Mouse (Mus musculus) left cerebral cortex, adult 11 months (tissue): Measurements from ENCODE around the gene Elk1.

Experiments
- DNase-seq: peaks from one replicate; pipeline ENCODE4 v3.0.0; 2022; ENCODE audit warnings: low spot score

Elk1 gene

GRCm38 (mm10) chrX:20950191-20950880 lies at the start of gene Elk1:
Elk1 (minus strand) TSS chrX:20950608.
- DNase-seq, result peak; percentile 86

GRCm38 (mm10) chrX:20980901-20981300 lies 30.5 kb upstream of the Elk1 start:
- no peak for DNase-seq

GRCm38 (mm10) chrX:20961477-20962378 lies 11.3 kb upstream of the Elk1 start, which contains the start of gene Uxt:
Uxt (minus strand) TSS chrX:20962017.
- DNase-seq, result peak; percentile 78

DNA sequence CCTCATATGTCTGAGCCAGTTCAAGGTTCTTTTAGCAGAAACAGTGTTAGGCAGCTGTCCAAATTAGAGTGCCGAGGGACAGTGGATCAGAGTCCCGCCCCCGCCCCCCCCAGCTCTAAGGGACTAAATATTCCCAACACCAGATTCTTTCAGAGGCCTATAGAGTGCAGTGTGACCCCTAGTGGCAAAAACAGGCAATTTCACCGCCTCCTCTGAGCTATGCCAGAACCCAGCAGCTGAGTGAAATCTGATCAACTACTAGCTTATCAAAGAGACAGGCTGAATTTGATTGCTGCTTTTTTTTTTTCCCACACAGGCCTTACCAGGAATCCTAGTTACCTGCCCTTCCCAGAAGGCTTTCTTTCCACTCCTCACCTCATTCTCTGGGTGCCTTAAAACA lies 4.4 kb downstream of the Elk1 start:
- no peak for DNase-seq

- DNase-seq, result no peak
Measured at GRCm38 (mm10) chrX:20931963-20932362, 18.4 kb downstream of the Elk1 start.

DNA sequence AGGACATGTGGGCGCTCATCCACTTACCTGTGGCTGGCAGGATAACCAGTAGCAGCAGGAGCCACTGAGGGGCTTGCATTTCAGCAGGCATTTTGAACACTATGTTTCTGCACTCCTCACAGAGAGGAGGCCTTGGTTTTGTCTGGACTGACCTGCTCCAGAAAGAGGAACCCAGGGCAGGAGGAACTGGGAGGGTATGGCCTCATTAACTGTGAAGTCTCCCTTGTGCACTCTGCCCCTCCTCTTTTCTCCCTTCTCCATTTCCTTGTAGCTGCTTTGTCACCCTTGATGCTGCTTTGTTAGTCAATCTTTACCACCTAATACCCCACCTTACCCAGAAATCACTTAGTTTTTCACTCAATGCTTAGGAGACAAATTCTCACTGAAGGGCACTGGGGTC lies 19.0 kb downstream of the Elk1 start, which contains the start of gene Cfp:
Cfp (minus strand) TSS at position 192 of the 400 bp plus-strand sequence.
- no peak for DNase-seq

GRCm38 (mm10) chrX:20929859-20930258 lies 20.5 kb downstream of the Elk1 start:
- DNase-seq, result no peak

- DNase-seq, result no peak
Measured at GRCm38 (mm10) chrX:20924976-20925375, 25.4 kb downstream of the Elk1 start.

DNA sequence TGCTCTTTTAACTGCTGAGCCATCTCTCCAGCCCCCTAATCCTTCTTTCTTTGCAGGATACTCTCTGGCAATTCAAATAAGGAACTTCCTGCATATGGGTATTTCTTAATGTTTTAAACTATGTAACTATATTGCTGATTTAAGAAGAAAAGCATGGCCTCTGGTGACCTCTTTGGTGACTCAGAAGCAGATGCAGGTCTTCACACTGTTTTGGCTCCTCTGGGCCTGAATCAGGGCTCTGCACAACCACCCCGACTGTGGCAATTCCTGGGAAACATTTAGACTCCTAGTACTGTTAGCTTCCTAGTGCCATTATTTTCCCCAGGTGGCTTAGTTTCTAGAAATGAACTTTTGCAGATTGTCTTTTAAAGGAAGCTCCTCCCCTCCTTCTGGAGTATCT lies 26.9 kb downstream of the Elk1 start:
- no peak for DNase-seq

- DNase-seq, result peak; percentile 15
Measured at GRCm38 (mm10) chrX:20921366-20921765, 29.0 kb downstream of the Elk1 start.

GRCm38 (mm10) chrX:20920844-20921364 lies 29.5 kb downstream of the Elk1 start, which contains the start of gene Syn1:
Syn1 (minus strand) TSS chrX:20921004.
- peak; percentile 80 for DNase-seq

GRCm38 (mm10) chrX:20920249-20920843 lies 30.1 kb downstream of the Elk1 start:
- no peak for DNase-seq

- no peak for DNase-seq
Measured at GRCm38 (mm10) chrX:20915075-20915474, 35.3 kb downstream of the Elk1 start.

GRCm38 (mm10) chrX:20913726-20914125 lies 36.7 kb downstream of the Elk1 start:
- DNase-seq, result no peak

DNA sequence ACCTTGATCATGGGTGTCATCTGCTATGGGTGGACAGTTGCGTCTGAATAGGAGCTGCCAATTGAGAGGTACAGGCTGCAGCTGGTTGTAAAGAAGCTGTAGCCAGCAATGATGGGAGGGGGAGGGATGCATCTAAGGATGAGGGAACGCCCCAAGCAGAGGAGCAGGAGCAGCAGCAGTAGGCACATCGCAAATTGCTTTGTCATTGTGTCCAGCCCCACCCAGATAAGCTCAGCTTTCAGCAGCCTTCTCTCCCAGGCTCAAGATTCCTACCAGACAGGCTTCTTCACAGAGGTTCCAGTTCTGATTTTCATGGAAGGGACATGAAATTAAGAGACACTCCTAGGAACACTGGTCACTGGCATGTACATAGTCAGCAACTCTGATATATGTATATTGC lies 40.3 kb downstream of the Elk1 start:
- no peak for DNase-seq
